Mouse (Mus musculus) pancreas, adult 10 weeks (tissue): ENCODE results near the gene Tnr. TPM values are rescaled to one million over a fixed set of nuclear protein-coding genes. Genes with fewer than 3 reads are reported as not detected.

ENCODE experiments used
- polyA plus RNA-seq: library from polyadenylated mRNA; stranded (reverse); fragments of 350-450 nt; fragmentation: Illumina TruSeq; extraction: RNeasy Lipid Tissue Mini Kit (QIAGEN cat#74804); gene quantifications from one replicate; pipeline ENCODE4 v1.2.3, GENCODE M21; 2015; ENCODE audit warnings: low read depth, low replicate concordance; ENCODE audit not compliant: insufficient read depth

Gene Tnr
- 1.4 TPM for polyA plus RNA-seq

DNA sequence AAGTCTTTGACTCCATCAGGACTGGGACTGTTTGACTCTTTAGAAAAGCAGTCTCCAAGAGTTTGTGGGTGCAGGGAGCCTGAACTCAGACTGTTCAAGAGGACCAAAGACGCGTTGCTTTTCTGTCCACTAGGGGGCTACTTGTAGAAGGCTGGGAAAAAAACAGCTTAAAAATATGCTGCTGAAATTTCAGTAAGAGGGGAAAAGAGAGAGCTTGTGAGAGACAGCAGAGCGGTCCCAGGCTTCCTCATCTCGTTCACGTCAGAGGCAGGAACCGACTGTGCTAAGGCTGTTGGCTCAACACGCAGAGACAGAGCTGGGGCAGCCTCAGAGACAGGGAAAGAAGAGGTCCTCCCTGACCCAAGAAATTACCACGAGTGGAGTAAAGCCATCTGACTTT lies at the start of gene Tnr:
Tnr (plus strand) TSS at position 192 of the 400 bp plus-strand sequence.

